Mouse (Mus musculus) limb, embryonic 11.5 days (tissue): ENCODE data around the gene Coro2b. TPM values are rescaled to one million over a fixed set of nuclear protein-coding genes. Genes with fewer than 3 reads are reported as not detected.

Experiments
- ATAC-seq: fragments of 200-750 bp; cut with Nextera tagmentation; 2 replicates; pipeline ENCODE4 v1.8.0; 2017; ENCODE audit warnings: low read depth; ENCODE audit not compliant: insufficient number of reproducible peaks, low FRiP score, low TSS enrichment
- DNase-seq: peaks from one replicate; pipeline ENCODE4 v3.0.0-alpha.2; 2015; ENCODE audit warnings: low spot score
- H3K27ac ChIP-seq: fragments of 300-500 bp; sonication (generic); replicated peaks from 2 replicates; pipeline ENCODE4 v1.5.1; 2014; ENCODE audit warnings: low read depth, mild to moderate bottlenecking, low read length
- H3K27me3 ChIP-seq: fragments of 300-500 bp; sonication (generic); 2 replicates; pipeline ENCODE4 v1.6.1; 2014; ENCODE audit warnings: mild to moderate bottlenecking, low read length, mixed read lengths; ENCODE audit not compliant: control insufficient read depth, insufficient read depth
- H3K36me3 ChIP-seq: fragments of 300-500 bp; sonication (generic); 2 replicates; pipeline ENCODE4 v1.6.1; 2014; ENCODE audit warnings: mild to moderate bottlenecking, low read length, moderate library complexity, mixed read lengths; ENCODE audit not compliant: control insufficient read depth, insufficient read depth
- H3K4me1 ChIP-seq: fragments of 300-500 bp; sonication (generic); 2 replicates; pipeline ENCODE4 v1.6.1; 2014; ENCODE audit warnings: low read length, mixed read lengths; ENCODE audit not compliant: control insufficient read depth, insufficient read depth
- H3K4me2 ChIP-seq: fragments of 300-500 bp; sonication (generic); 2 replicates; pipeline ENCODE4 v1.6.1; 2014; ENCODE audit warnings: low read depth, mild to moderate bottlenecking, moderate library complexity; ENCODE audit not compliant: severe bottlenecking
- H3K4me3 ChIP-seq: fragments of 300-500 bp; sonication (generic); 2 replicates; pipeline ENCODE4 v1.5.1; 2014; ENCODE audit warnings: low read depth, low read length
- H3K9ac ChIP-seq: fragments of 300-500 bp; sonication (generic); 2 replicates; pipeline ENCODE4 v1.6.1; 2014; ENCODE audit warnings: mild to moderate bottlenecking, low read length
- H3K9me3 ChIP-seq: fragments of 300-500 bp; sonication (generic); 2 replicates; pipeline ENCODE4 v1.6.1; 2016; ENCODE audit warnings: low read length; ENCODE audit not compliant: control insufficient read depth
- WGBS: fragments of 180-500 bp; shearing (Covaris S2); extraction: QIAGEN DNeasy Blood & Tissue Kit; methylation state at CpG from one replicate; pipeline ENCODE4 v1.1.7; 2014; 5-methylcytosine and 5-hydroxymethylcytosine counted together
- polyA plus RNA-seq: library from polyadenylated mRNA; unstranded; fragments of >200 nt; fragmentation: Nextera tagmentation; extraction: Ambion mirVana; gene quantifications from 2 replicates; pipeline ENCODE4 v1.2.1, GENCODE M21; 2014

The Coro2b gene
- polyA plus RNA-seq, 1 experiment from 2014 or later, result 5.6 TPM

DNA sequence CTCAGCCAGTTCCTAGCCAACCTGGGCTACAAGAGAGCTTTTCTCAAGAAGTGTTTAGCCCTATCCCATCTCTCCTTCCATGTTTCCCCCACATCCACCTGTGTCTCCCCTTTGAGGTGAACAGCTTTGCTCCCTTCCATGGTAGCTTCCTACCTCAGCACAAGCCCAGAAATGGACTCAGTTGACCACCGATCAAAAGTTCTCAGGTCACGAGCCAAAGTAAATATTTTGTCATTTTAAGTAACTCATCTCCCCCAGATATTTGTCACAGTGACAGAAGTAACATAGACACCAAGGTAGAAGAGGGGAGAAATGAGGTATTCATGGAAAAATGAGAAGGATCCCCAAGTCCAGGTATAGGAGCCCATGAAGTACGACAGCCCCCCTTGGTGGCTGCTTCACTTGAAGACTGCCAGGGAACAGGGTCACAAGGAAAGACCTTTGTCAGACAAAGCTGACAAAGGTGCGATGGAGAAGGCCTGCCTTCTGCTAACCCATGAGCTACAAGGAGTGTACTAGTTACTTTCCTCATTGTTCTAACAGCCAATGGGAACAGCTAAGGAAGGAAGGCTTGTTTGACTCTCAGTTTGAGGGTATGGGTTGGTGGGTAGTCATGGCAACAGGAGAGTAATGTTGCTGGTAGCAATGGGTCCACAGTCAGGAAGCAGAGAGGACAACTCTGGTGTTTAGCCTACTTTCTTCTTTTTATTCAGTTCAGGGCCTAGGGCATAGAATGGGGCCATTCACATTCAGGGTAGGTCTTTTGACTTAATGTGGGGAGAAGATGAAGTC is 150.9 kb downstream of the Coro2b start:
- Histone ChIP-seq H3K36me3 (no peaks in the 10 kb centered on the region), H3K4me1 (no peaks in the 10 kb centered on the region), H3K4me3 (no peak overlapping the region), H3K9ac (no peak overlapping the region), H3K27me3 (no peaks in the 10 kb centered on the region), H3K9me3 (no peaks in the 10 kb centered on the region), H3K4me2 (no peak overlapping the region), H3K27ac (no peak overlapping the region)
- WGBS, result 87% methylated on average over 4 of the region's 4 CpGs
- no peak for DNase-seq
- no peak for ATAC-seq

DNA sequence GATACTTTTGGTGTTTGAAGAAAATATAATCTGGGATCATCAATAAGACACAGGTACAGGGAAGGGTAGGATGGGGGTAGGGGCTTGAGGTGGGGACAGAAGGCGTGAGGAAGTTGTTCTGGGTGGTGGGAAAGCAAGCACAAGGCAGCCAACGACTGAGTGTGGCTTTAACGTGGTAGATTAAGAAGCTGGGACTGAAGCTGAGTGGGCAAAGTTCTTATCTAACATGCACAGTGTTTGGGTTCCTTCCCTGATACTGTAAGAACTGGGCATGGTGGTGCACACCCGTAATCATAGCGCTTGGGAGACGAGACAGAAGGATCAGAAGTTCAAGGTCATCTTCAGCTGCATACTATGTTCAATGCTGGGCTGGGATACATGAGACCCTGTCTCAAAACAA is 151.8 kb downstream of the Coro2b start:
- ATAC-seq (no peak), DNase-seq (no peak)
- no peak overlapping the region for H3K9ac ChIP-seq
- peaks cover 4% of the 10 kb centered on the region; the same call in 1 of the 2 replicates for H3K36me3 ChIP-seq
- no peak overlapping the region for H3K4me3 ChIP-seq
- no peaks in the 10 kb centered on the region for H3K4me1 ChIP-seq
- H3K27ac ChIP-seq, result no peak overlapping the region
- H3K9me3 ChIP-seq, result no peaks in the 10 kb centered on the region
- no peak overlapping the region for H3K4me2 ChIP-seq
- H3K27me3 ChIP-seq, result no peaks in the 10 kb centered on the region
- WGBS, result 92% methylated on average over 6 of the region's 6 CpGs

GRCm38 (mm10) chr9:62382519-62383084 is 154.2 kb downstream of the Coro2b start:
- WGBS, result 89% methylated on average over 10 of the region's 10 CpGs

DNA sequence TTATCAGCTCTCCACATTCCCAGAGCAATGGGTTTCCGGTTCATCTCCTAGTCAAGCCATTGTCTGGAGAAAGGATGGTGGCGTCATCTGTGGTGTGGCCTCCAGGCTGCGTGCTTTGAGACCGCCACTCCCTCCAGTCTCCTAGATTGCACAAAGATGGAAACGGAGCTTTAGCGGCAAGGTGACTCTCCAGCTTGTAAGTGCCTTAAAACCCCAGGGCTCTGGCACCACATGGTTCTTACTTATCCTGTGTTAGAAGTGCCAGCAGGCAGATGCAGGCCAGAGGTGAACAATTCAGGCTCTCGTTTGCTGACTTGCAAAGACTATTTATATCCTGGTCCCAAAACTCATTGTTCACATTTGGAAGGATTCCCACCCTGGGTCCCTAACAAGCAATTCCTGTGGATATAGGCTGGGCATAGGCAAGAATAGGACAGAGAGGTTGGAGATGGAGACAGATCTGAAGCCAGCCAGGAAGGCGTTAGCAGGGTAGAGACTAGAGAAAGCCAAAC is 155.4 kb downstream of the Coro2b start:
- no peak overlapping the region; the same call in 1 of the 2 replicates for H3K27ac ChIP-seq
- WGBS, result 66% methylated on average over 8 of the region's 8 CpGs

More at GRCm38 (mm10) chr9:62382519-62383084, 154.2 kb downstream of the Coro2b start:
- Histone ChIP-seq H3K36me3 (peaks cover 15% of the 10 kb centered on the region), H3K9ac (no peak overlapping the region), H3K27me3 (no peaks in the 10 kb centered on the region), H3K4me3 (no peak overlapping the region), H3K27ac (no peak overlapping the region), H3K4me2 (no peak overlapping the region), H3K9me3 (no peaks in the 10 kb centered on the region), H3K4me1 (no peaks in the 10 kb centered on the region)
- DNase-seq (no peak), ATAC-seq (no peak)

GRCm38 (mm10) chr9:62380351-62380750 is 156.5 kb downstream of the Coro2b start:
- no peaks in the 10 kb centered on the region for H3K27me3 ChIP-seq
- 67% methylated on average over 5 of the region's 5 CpGs for WGBS
- no peaks in the 10 kb centered on the region for H3K9me3 ChIP-seq
- H3K4me2 ChIP-seq, result no peak overlapping the region
- H3K4me1 ChIP-seq, result no peaks in the 10 kb centered on the region
- DNase-seq (no peak), ATAC-seq (no peak)
- H3K36me3 ChIP-seq, result peaks cover 24% of the 10 kb centered on the region
- H3K9ac ChIP-seq, result no peak overlapping the region
- no peak overlapping the region for H3K4me3 ChIP-seq
- H3K27ac ChIP-seq, result no peak overlapping the region

More for the DNA sequence above, 155.4 kb downstream of the Coro2b start:
- Histone ChIP-seq H3K9ac (no peak overlapping the region), H3K36me3 (peaks cover 23% of the 10 kb centered on the region), H3K4me1 (no peaks in the 10 kb centered on the region), H3K4me2 (no peak overlapping the region), H3K4me3 (no peak overlapping the region), H3K27me3 (no peaks in the 10 kb centered on the region), H3K9me3 (no peaks in the 10 kb centered on the region)
- ATAC-seq (no peak), DNase-seq (no peak)

DNA sequence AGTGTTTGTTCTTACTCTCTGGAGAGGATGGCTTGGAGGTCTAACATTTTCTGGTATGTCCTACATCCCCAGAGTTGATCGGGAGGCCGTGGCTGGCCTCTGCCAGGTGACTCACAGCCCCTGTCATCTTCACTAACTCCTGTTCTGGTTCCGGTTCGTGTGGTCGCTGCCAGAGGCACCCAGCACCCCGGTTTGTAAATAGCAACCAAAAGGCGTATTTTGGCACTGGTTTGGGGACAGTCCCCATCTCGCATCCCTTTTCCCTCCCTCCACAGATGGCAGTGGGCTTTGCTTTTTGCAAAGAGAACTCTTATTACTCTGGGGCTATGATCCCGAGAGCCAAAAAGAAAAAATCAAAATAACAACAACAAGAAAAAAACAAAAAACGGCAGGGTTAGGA is 158.9 kb downstream of the Coro2b start:
- H3K27me3 ChIP-seq, result no peaks in the 10 kb centered on the region
- no peak for DNase-seq
- WGBS, result 92% methylated on average over 10 of the region's 10 CpGs
- H3K9me3 ChIP-seq, result no peaks in the 10 kb centered on the region
- H3K36me3 ChIP-seq, result peaks cover 30% of the 10 kb centered on the region
- no peak overlapping the region for H3K4me2 ChIP-seq
- H3K4me3 ChIP-seq, result no peak overlapping the region
- ATAC-seq, result no peak
- no peak overlapping the region for H3K27ac ChIP-seq
- H3K9ac ChIP-seq, result no peak overlapping the region
- H3K4me1 ChIP-seq, result no peaks in the 10 kb centered on the region

GRCm38 (mm10) chr9:62374276-62374675 is 162.6 kb downstream of the Coro2b start:
- DNase-seq, result no peak
- Histone ChIP-seq H3K4me3 (no peak overlapping the region), H3K27ac (no peak overlapping the region), H3K4me1 (no peaks in the 10 kb centered on the region), H3K4me2 (no peak overlapping the region), H3K27me3 (no peaks in the 10 kb centered on the region), H3K36me3 (peaks cover 21% of the 10 kb centered on the region), H3K9ac (no peak overlapping the region), H3K9me3 (no peaks in the 10 kb centered on the region)
- WGBS, result 82% methylated on average over 3 of the region's 3 CpGs
- ATAC-seq, result no peak

DNA sequence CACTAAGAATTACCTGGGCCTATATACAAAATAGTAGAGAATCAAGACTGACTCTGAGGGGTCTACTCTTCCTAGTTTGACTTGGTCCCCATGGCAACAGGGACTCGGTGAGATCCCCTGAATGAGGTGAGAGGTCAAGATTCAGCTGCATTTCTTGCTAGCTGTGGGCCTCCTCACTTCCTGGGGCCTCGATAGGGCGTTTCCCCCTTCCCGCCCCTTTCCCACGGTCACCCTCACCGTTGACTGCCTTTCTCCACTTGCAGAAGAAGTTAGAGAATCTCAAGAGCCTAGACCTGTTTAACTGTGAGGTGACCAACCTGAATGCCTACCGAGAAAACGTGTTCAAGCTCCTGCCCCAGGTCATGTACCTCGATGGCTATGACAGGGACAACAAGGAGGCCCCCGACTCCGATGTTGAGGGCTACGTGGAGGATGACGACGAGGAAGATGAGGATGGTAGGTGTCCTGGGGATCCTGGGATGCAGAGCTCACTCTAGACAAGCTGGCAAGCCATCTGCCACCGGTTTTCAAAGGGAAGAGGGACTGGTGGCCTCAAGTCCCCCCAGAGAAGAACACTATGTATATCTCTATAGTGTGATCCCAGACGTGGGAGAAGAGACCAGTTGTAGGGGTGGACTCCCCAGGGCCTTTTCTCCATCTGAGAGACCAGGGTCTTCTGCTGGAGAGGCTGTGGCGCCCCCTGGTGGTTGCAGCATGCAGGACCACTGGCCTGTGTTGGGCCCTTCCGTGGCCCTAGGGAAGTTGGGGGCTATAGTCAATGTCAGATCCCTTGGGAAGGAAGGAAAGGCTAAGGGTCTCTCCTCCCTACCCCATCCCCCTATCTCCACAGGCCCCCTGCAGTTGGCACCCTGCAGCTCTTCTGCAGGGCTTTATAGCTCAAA is 163.4 kb downstream of the Coro2b start:
- Histone ChIP-seq H3K27me3 (no peaks in the 10 kb centered on the region), H3K4me2 (no peak overlapping the region), H3K9ac (no peak overlapping the region), H3K36me3 (peaks cover 19% of the 10 kb centered on the region), H3K27ac (no peak overlapping the region), H3K4me1 (no peaks in the 10 kb centered on the region), H3K4me3 (no peak overlapping the region), H3K9me3 (no peaks in the 10 kb centered on the region)
- ATAC-seq, result no peak
- 68% methylated on average over 18 of the region's 18 CpGs for WGBS
- DNase-seq, result peak; percentile 68
